Mouse (Mus musculus) kidney, postnatal 36 days (tissue): ENCODE data around the gene Phf24.
"Not testable (repeated sequence)": the region's sequence is repeated elsewhere in the genome, so short reads cannot be mapped to it uniquely, and the experiment has no call there.

Source experiments
- DNase-seq, 2 experiments: peaks; one replicate each; pipeline ENCODE4 v3.0.0; 2021 to 2022; ENCODE audit warnings: mixed read lengths in 2 of 2

The Phf24 gene

DNA sequence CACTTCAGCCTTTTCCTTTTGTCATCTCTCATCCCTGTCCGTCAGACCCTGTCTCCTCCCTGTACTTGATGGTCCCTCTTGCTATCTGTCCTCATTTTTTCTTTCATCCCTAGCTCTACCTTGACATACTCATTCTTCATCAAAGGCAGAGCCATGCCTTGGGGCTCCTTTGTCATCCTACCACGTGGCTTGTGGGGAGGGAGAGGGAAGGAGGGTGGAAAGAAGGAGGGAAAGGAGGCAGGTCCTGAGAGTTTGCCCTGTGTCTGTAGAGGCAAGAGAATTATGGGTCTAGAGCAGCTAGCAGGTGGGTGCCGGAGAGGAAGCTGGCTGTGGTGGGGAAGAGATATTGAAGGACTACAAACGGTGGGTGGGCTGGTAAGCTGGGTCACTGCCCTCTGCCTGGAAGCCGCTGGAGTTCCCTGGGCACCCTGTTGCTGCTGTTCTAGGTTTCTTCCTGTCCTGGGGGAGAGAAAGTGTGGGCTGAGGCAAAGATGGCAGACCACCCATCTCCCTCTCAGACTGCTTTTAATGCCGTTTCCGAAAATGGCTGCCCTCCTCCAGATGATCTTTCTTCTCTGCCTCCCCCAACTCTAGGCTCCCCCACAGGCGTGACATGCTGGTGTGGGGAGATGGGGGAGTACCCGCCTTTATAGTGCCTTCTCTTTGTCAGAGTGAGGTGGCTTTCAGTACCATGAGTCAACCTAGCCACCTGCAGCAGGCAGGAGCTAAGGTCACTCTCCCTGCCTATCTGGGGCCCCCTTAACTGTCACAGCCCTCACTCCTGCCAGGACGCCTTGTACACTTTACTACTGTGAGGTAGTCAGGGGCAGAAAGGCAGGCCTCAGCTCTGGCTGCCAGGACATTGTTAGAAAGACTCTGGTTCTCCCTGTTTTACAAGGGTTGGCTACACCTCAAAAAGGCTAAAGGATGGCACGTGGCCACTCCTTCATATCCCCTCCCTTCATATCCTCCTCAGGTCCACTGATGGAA lies 35.0 kb downstream of the Phf24 start:
- no peak for DNase-seq

DNA sequence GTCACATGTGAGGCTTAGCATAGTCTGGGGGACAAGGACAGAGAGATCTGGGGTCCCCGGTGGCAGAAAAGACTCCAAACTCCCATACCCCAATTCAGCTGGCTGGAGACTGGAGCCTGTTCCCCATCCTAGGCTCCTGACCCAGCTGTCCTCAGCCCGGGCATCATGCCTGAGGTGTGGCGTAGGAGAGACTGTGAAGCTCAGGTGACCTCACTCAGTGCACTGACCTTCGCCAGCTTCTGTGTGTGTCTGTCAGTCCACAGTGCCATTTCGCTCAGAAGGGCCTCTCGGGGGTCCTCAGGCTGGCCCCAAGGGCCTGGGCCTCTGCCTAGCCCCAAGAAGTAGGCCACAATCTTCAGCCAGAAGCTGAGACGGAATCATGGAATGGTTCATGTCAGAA lies 36.1 kb downstream of the Phf24 start:
- no peak for DNase-seq

DNA sequence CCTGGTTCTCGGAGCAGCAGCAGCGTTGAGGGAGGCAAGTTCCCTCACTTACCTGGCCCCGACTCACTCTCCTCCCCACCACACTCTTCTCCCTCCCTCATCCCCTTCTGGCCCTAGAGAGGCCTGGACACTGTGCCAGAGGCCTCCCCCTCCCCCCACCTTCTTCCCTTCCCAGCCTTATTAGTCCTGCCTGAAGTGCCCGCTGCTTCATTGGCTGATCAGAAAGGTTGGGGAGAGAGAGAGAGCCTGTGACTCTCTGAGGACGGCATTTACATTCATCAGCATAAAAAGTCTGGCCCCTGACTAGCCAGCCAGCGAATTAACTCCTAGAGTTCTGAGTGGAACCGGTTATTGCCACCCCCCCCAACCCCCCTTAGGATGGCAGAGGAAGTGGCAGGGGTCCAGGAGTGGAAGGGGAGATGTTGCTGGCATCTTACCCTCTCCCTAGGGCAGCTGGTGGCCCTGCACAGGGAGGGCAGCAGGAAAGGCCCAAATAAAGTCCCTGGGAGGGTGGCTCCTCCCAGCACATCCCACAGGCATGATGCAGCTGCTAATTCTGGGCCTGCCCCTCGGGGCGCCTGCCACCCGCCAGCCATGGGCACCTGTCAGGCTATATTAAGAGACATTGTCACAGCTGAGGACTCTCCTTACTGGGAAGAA lies 37.1 kb downstream of the Phf24 start:
- peak; percentile 16 to 43 for DNase-seq

DNA sequence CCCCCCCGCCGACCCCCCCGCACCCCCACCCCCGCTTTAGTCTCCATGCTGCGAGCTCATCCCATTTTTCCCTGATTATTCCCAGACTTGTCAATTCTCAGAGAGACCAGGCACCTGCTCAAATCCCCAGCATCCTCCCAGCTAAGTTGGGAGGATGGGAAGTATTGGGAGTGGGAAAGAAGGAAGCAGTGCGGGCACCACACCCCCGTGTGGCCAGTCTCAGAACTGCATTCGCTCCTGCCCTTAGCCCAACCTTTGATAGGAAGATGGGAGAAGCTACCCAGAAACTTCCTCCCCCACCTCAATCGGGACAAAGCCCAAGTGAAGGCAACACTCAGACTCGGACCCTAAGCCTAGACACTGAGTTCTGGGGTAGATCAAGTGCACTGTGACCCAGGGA lies 37.8 kb downstream of the Phf24 start:
- DNase-seq: peak; percentile 65 to 89

DNA sequence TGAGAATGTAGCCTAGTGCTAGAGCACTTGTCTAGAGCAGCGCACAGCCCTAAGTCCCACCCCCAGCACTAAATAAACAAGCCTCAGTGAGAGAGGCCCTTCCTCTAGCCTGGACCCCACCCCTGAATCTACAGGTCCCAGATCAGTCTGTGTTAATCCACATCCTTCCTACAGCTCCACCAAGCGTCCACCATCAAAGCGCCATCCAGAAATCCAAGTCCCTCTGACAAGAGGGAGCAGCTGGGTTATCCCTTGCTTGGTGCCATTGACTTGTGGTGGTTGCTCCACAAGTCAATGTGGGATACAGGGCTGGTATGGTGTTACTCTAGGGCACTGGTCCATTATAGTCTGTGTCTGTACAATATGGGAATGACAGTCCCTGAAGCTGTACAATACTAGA lies 38.7 kb downstream of the Phf24 start:
- no peak for DNase-seq

DNA sequence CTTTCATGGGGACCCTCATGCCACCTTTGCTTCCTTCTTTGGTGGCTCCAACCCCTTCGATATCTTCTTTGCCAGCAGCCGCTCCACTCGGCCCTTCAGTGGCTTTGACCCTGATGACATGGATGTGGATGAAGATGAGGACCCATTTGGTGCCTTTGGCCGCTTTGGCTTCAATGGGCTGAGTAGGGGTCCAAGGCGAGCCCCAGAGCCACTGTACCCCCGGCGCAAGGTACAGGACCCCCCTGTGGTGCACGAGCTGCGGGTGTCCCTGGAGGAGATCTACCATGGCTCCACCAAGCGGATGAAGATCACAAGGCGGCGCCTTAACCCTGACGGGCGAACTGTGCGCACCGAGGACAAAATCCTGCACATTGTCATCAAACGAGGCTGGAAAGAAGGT lies 40.1 kb downstream of the Phf24 start:
- DNase-seq: no peak

DNA sequence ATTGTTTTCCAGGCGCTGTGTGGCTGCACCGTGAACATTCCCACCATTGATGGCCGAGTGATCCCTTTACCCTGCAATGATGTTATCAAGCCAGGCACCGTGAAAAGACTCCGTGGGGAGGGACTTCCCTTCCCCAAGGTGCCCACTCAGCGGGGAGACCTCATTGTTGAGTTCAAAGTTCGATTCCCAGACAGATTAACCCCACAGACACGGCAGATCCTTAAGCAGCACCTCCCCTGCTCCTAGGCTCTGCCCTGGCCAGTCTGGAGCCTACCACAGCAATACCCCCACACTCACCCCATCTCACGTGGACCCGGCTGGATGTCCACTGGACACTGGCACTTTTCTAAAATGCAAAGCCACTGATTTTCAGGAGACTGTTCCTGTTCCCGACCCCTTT lies 40.8 kb downstream of the Phf24 start:
- peak; percentile 40 to 58 for DNase-seq

DNA sequence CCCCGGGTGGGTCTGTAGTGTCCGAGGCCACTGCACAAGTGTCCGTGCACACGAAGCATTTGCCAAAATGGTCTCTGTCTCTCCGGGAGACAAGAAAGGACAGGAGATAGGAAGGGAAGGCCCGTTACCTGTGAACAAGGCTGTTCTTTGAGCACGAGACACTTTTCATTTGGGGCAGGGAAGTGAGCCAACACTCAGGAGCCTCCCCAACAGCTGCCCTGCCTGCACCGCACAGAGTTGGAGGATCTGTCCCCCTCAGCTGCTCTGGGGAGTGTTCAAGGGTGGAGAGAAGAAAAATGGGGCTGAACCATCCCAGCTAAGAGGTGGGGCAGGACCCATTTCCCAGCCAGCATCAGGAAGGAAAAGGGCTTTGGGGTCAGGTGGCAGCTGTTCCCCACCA lies 41.5 kb downstream of the Phf24 start:
- DNase-seq: no peak

DNA sequence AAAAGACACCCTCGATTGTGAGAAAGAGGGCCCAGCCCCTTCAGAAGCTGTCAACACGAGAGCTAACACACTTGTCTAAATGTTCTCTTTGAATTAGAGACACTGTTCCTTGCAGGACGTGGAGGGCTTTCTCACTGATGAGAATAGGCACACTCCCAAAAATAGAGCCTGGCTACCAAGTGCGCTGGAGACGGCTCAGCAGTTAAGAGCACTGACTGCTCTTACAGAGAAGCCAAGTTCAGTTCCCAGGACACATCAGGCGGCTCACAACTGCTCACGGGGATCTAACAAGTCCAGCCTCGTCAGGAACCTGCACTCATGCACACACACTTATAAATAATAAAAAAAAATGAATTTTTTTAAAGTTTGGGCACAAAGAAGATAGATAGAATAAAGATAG lies 42.5 kb downstream of the Phf24 start:
- DNase-seq: no peak

DNA sequence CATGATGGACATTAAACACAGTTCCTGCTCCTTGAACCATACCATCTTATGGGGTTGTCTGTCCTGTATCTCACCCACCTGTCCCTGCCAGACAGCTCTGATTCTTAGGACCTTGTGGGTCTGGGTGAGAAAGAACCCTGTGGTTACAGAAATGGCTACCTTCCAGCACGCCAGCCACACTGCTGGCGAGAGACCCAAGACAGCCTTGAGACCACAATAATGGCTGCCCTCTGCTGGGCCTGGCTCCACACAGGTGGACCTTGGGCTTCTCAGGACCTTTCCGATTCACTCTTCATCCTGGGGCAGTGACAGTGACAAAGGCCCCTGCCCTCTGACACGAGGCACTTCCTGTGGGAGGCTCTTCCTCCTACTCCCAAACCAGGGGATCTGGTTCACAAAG lies 42.9 kb downstream of the Phf24 start:
- no peak for DNase-seq

DNA sequence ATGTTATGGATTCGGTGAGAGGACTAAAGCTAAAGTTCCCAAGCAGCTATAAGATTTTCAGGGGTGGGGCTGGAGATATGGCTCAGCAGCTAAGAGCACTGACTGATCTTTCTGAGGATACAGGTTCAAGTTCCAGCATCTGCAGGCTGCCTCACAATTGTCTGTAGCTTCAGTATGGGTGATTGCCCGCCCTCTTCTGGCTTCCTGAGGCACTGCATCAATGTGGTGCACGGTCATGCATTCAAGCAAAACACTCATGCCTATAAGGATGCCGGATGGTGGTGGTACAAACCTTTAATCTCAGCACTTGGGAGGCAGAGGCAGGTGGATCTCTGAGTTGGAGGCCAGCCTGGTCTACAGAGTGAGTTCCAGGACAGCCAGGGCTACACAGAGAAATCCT lies 45.1 kb downstream of the Phf24 start:
- DNase-seq: peak; percentile 66 to 82

DNA sequence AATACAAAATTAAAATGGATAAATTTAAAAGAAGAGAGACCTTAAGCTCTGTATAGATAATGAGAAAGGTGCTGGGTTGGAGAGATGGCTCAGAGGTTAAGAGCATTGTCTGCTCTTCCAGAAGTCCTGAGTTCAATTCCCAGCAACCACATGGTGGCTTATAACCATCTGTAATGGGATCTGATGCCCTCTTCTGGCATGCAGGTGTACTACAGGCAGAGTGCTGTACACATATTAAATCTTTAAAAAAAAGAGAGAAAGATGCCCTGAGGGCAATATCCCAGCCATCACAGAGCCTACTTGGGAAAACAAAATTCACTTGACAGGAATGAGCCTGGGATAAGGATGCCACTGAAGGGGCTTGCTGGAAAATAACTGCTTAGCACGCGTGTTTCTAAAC lies 47.0 kb downstream of the Phf24 start:
- peak in 1 of 2 experiments; percentile 50 for DNase-seq

DNA sequence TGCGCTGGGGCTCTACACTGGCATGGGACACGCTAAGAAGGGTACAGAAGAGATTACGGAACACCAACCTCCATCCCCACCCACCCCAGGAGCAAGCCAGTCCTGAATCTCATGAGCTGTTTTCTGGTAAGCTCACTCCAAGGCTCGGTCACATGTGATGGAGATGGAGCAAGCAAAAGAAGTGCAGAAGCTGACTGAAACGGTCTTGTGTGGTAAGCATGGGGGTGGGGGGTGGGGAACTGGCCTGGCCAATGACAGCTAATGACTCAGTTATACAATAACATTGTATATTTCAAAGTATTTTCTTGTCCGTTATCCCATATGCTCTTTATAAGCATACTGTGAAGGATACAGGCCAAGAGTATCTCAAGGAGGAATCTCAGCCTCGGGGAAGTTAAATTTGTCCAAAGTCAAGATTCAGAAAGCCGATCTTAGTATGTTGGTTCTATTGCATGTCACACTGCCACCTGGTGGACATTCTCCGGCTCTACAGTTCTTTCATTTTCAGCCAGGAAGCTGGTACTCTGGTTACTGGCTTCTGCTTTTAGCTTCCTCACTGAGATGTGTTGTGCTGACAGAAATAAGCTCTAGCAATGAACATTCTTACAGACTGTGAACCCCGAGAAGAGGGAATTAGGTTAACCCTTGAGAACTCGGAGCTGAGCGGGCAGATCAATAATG lies 48.7 kb downstream of the Phf24 start:
- DNase-seq: peak; percentile 37 to 64

DNA sequence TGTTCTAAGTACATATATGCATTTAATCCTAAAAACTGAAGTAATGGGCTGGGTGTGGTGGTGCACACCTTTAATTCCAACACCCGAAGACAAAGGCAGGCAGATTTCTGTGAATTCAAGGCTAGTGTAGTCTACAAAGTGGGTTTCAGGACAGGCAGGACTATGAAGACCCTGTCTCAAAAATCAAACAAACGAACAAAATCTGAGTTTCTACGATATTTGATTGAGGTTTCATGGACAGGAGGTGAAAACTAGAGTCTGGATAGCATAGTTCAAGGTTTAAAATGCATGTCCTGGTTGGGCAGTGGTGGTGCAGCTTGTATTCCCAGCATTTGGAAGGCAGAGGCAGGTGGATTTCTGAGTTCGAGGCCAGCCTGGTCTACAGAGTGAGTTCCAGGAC lies 52.8 kb downstream of the Phf24 start, which contains the start of gene 1700022I11Rik:
Gene 1700022I11Rik, plus strand, starts transcription at position 301 of the 400 bp plus-strand sequence.
- no peak for DNase-seq

DNA sequence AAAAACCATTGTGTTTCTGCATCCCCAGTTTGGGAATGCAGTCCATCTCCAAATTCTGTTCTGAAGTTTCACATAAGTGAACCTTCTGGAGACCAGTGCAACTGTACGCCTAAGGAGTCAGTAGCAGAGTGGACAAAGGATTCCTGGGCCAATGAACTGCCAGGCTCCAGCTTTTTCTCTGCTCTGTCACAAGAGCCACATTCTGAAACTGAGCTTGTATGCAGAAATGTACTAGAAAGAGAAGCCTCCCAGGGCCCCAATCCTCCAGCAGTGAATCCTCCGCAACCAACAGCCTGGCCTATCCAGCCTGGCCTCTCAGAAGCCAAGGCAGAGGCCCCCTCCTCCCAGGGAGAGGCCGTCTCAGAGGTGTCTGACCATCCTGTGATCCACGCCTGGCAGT lies 56.5 kb downstream of the Phf24 start:
- no peak for DNase-seq

DNA sequence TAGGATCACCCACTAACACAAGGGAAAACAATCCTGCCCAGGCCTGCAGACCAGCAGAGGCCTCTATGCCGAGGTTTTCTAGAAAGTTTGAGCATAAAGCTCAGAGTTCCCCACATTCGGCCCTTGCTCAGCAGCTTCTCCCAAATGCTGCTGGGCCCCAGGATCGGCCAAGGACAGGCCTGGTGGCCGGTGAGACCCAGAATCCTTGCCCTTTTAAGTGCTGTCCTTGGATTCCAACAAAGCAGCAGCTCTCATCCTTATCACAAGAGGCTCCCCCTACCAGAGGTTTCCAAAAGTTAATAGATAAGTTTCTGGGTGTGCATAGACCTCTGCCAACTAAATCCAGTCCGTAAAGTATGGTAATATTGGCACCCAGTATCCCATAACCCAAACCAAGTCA lies 57.4 kb downstream of the Phf24 start:
- no peak for DNase-seq

DNA sequence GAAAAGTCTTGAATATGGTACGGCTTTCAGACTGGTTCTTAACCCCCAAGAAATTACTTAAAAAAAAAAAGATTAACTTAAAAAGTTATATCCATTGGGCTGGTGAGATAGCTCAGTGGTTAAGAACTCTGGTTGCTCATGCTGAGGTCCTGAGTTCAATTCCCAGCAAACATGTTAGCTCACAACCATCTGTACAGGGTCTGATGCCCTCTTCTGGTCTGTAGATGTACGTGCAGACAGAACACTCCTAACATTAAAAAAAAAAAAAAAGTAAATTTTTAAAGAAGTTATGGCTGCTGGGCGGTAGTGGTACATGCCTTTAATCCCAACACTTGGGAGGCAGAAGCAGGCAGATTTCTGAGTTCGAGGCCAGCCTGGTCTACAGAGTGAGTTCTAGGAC lies 61.6 kb downstream of the Phf24 start:
- no peak for DNase-seq

DNA sequence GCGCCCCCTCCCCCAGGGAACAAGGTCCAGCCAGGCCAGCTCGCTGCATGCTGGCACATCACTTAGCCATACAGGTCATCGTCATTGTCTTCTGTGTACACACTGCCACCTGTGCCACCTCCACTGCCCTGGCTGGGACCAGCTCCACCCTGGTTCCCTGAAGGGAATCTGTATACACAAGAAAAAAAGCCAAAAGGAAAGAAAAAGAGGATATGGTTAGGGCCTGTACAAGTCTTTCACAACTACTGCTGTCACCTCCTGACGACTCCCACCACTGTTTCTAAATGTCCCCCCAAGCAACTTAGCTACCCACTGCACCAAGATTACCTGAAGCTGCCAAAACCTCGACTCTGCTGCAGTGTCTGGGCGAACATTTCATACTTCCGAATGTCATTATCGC lies 64.0 kb downstream of the Phf24 start:
- DNase-seq: not testable (repeated sequence)

DNA sequence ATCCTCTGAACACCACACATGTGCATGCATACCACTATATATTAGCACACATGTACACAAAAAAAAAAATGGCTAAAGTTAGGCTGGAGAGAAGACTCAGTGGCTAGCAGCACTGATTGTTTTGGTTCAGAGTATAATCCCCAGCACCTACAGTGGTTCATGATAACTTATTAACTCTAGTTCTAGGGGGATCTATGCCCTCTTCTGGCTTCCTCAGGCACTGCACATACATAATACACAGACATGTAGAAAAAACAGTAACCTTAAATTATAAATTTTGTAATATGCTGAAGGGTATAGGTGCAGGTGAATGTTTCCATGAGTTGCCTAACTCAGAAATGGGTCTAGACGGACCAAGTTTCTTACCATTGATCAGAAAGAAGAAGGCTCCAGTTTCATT lies 71.8 kb downstream of the Phf24 start:
- no peak for DNase-seq
